Mouse (Mus musculus): Measurements from ENCODE around the gene Gpr161. TPM values are rescaled to one million over a fixed set of nuclear protein-coding genes. Genes with fewer than 3 reads are reported as not detected.

The Gpr161 gene
- total and polyA plus RNA-seq, 3 experiments = 0.08 to 0.23 TPM; not detected in 1

GRCm38 (mm10) chr1:165284096-165284495, 11.5 kb upstream of the Gpr161 start:
- TF ChIP-seq CHD1 (IDR thresholded peaks at IDR 0.05; ENCODE audit: low read depth, low read length) (no peak), POLR2AphosphoS2 (IDR thresholded peaks at IDR 0.05; ENCODE audit: low read depth, low read length) (no peak), E2F4 (IDR thresholded peaks at IDR 0.05; ENCODE audit: insufficient replicate concordance, low read depth, low read length) (no peak), TBP (conservative IDR thresholded peaks at IDR 0.05; ENCODE audit: low read depth, low read length) (no peak)
- peaks cover 35% of the 10 kb centered on the region for H3K27me3 ChIP-seq (replicated peaks)
- no peak overlapping the region for H3K4me2 ChIP-seq (ENCODE audit: insufficient read depth, low read depth, poor library complexity, severe bottlenecking)
- in situ Hi-C loops (cut with MboI; ENCODE audit: low pct_ligation_motif_present, low pct_unique_long_range_greater_than_20kb, low sequenced_read_pairs) = no loop called here
- DNase-seq (ENCODE audit: extremely low read depth) = no peak
- H3K79me2 ChIP-seq (replicated peaks; ENCODE audit: control insufficient read depth, extremely low read depth, insufficient read depth, poor library complexity, severe bottlenecking) = no peaks in the 10 kb centered on the region
- H3K27ac ChIP-seq (ENCODE audit: insufficient read depth, low read depth) = no peak overlapping the region
- peaks cover 6 to 16% of the 10 kb centered on the region in 2 experiments for H3K4me1 ChIP-seq (ENCODE audit: control insufficient read depth in 1 of 2, insufficient read depth in 2 of 2)
- H3K9me3 ChIP-seq (replicated peaks; ENCODE audit: low read length) = no peaks in the 10 kb centered on the region
- H3K9ac ChIP-seq (ENCODE audit: insufficient read depth, low read depth) = no peak overlapping the region
- H3K36me3 ChIP-seq (replicated peaks in 1 of 2; ENCODE audit: control insufficient read depth in 1 of 2, insufficient read depth in 1 of 2, low read length in 1 of 2) = no peaks in the 10 kb centered on the region
- dilution Hi-C loops (cut with MboI; ENCODE audit: extremely low pct_ligation_motif_present, extremely low pct_unique_long_range_greater_than_20kb, low sequenced_read_pairs) = no loop called here
- no peak overlapping the region for H3K4me3 ChIP-seq (replicated peaks in 1 of 3; ENCODE audit: low read depth in 2 of 3, low read length in 2 of 3, poor library complexity in 1 of 3)

GRCm38 (mm10) chr1:165288165-165288564, 7.4 kb upstream of the Gpr161 start:
- in situ Hi-C loops (cut with MboI; ENCODE audit: low pct_ligation_motif_present, low pct_unique_long_range_greater_than_20kb, low sequenced_read_pairs) (no loop called here), dilution Hi-C loops (cut with MboI; ENCODE audit: extremely low pct_ligation_motif_present, extremely low pct_unique_long_range_greater_than_20kb, low sequenced_read_pairs) (no loop called here)
- H3K27ac ChIP-seq (ENCODE audit: insufficient read depth, low read depth) = no peak overlapping the region
- DNase-seq (ENCODE audit: extremely low read depth) = no peak
- no peak overlapping the region for H3K9ac ChIP-seq (ENCODE audit: insufficient read depth, low read depth)
- TF ChIP-seq ELF1 (IDR thresholded peaks at IDR 0.05; ENCODE audit: low read depth, low read length) (no peak), MEF2A (IDR thresholded peaks at IDR 0.05; ENCODE audit: borderline replicate concordance, low read depth, low read length) (no peak), EP300 (IDR thresholded peaks at IDR 0.05; ENCODE audit: low read length) (no peak), CHD1 (IDR thresholded peaks at IDR 0.05; ENCODE audit: low read depth, low read length) (no peak)
- no peaks in the 10 kb centered on the region for H3K36me3 ChIP-seq (replicated peaks in 1 of 2; ENCODE audit: control insufficient read depth in 1 of 2, insufficient read depth in 1 of 2, low read length in 1 of 2)
- H3K4me2 ChIP-seq (ENCODE audit: insufficient read depth, low read depth, poor library complexity, severe bottlenecking) = no peak overlapping the region
- peaks cover 7% of the 10 kb centered on the region for H3K27me3 ChIP-seq (replicated peaks)
- H3K4me1 ChIP-seq (ENCODE audit: control insufficient read depth in 1 of 2, insufficient read depth in 2 of 2) = peaks cover 4 to 13% of the 10 kb centered on the region in 2 experiments; a peak in 3 of 4 replicates
- H3K79me2 ChIP-seq (replicated peaks; ENCODE audit: control insufficient read depth, extremely low read depth, insufficient read depth, poor library complexity, severe bottlenecking) = no peaks in the 10 kb centered on the region
- no peaks in the 10 kb centered on the region for H3K9me3 ChIP-seq (replicated peaks; ENCODE audit: low read length)
- no peak overlapping the region for H3K4me3 ChIP-seq (replicated peaks in 1 of 3; ENCODE audit: low read depth in 2 of 3, low read length in 2 of 3, poor library complexity in 1 of 3)

GRCm38 (mm10) chr1:165289831-165290230, 5.8 kb upstream of the Gpr161 start:
- H3K4me2 ChIP-seq (ENCODE audit: insufficient read depth, low read depth, poor library complexity, severe bottlenecking) = no peak overlapping the region
- H3K9ac ChIP-seq (ENCODE audit: insufficient read depth, low read depth) = no peak overlapping the region
- no peaks in the 10 kb centered on the region for H3K27me3 ChIP-seq (replicated peaks)
- TF ChIP-seq CHD1 (IDR thresholded peaks at IDR 0.05; ENCODE audit: low read depth, low read length) (no peak), CHD2 (IDR thresholded peaks at IDR 0.05; ENCODE audit: low read length) (no peak), KAT2A (IDR thresholded peaks at IDR 0.05; ENCODE audit: insufficient replicate concordance, low read length) (no peak), POLR2AphosphoS2 (IDR thresholded peaks at IDR 0.05; ENCODE audit: low read depth, low read length) (no peak), RAD21 (IDR thresholded peaks at IDR 0.05; ENCODE audit: low read depth, low read length) (peak; percentile 65), NELFE (IDR thresholded peaks at IDR 0.05; ENCODE audit: low read depth, low read length) (no peak), CTCF (conservative IDR thresholded peaks at IDR 0.05 in 1 of 2, IDR thresholded peaks at IDR 0.05 in 1 of 2; ENCODE audit: low read depth in 2 of 2, low read length in 2 of 2) (peak; percentile 33 to 68; a peak in 3 of 4 replicates), MAX (IDR thresholded peaks at IDR 0.05; ENCODE audit: low read length) (no peak), MXI1 (IDR thresholded peaks at IDR 0.05; ENCODE audit: low read depth, low read length) (no peak), SMC3 (IDR thresholded peaks at IDR 0.05; ENCODE audit: low read depth, low read length) (peak; percentile 62)
- DNase-seq (ENCODE audit: extremely low read depth) = peak; percentile 37
- H3K9me3 ChIP-seq (replicated peaks; ENCODE audit: low read length) = no peaks in the 10 kb centered on the region
- peaks cover 4 to 13% of the 10 kb centered on the region in 2 experiments; a peak in 3 of 4 replicates for H3K4me1 ChIP-seq (ENCODE audit: control insufficient read depth in 1 of 2, insufficient read depth in 2 of 2)
- no peaks in the 10 kb centered on the region for H3K79me2 ChIP-seq (replicated peaks; ENCODE audit: control insufficient read depth, extremely low read depth, insufficient read depth, poor library complexity, severe bottlenecking)
- H3K4me3 ChIP-seq (replicated peaks in 1 of 3; ENCODE audit: low read depth in 2 of 3, low read length in 2 of 3, poor library complexity in 1 of 3) = no peak overlapping the region
- no peaks in the 10 kb centered on the region for H3K36me3 ChIP-seq (replicated peaks in 1 of 2; ENCODE audit: control insufficient read depth in 1 of 2, insufficient read depth in 1 of 2, low read length in 1 of 2)
- dilution Hi-C loops (cut with MboI; ENCODE audit: extremely low pct_ligation_motif_present, extremely low pct_unique_long_range_greater_than_20kb, low sequenced_read_pairs) = no loop called here
- in situ Hi-C loops (cut with MboI; ENCODE audit: low pct_ligation_motif_present, low pct_unique_long_range_greater_than_20kb, low sequenced_read_pairs) = no loop called here
- no peak overlapping the region for H3K27ac ChIP-seq (ENCODE audit: insufficient read depth, low read depth)

Data from CH12.LX (cell line).